28 mouse cellular contexts compared by ENCODE assay signal in genomic region chr1:170060214-170060613, GRCm38 (mm10). TPM values are rescaled to one million over a fixed set of nuclear protein-coding genes. Genes with fewer than 3 reads are reported as not detected.
DNase-seq lines count a peak whose midpoint lies in the region; ATAC-seq lines count a peak whose summit lies in the region.
"Had no signal": no experiment of that assay in that cellular context is flagged by ENCODE, and none has a peak within 500 bp of the region (broad histone marks: within the 10 kb centered on the region; RNA-seq: fewer than 3 reads in every experiment).

No protein-coding gene starts in this region.

- peaks cover 11% of the 10 kb centered on the region for H3K4me1 ChIP-seq in liver, embryonic 15.5 days (replicated peaks)
- H3K4me1 ChIP-seq: megakaryocyte, embryonic 14.5 days had no signal

- H3K27ac ChIP-seq in liver, embryonic 15.5 days (replicated peaks) = no peak overlapping the region
- H3K27ac ChIP-seq: embryonic facial prominence, embryonic 10.5 days; embryonic facial prominence, embryonic 15.5 days; heart, adult 2 months; hindbrain, postnatal 0 days; midbrain, embryonic 13.5 days had no signal

- DNase-seq in heart, adult 11 months = peak; percentile 69
- no peak for DNase-seq in heart, postnatal 10 days
- peak; percentile 13 for DNase-seq in liver
- DNase-seq in lung, postnatal 25 days (ENCODE audit: low spot score) = no peak
- no peak for DNase-seq in kidney, adult 9 months
- DNase-seq: adrenal gland, postnatal 14 days; cerebellum, adult 18-20 months; cerebellum, postnatal 10 days; gastrocnemius, postnatal 36 days; heart, adult 2 months; kidney, postnatal 14 days; lung, embryonic 14.5 days; lung, postnatal 14 days; thymus, adult 2 months; thymus, postnatal 36 days had no signal

- no peak overlapping the region for H3K4me3 ChIP-seq in liver, embryonic 15.5 days (replicated peaks)
- H3K4me3 ChIP-seq: embryonic facial prominence, embryonic 10.5 days; embryonic facial prominence, embryonic 15.5 days; heart, adult 2 months; heart, embryonic 12.5 days; megakaryocyte, embryonic 14.5 days; midbrain, embryonic 13.5 days had no signal

- intact Hi-C loops in heart, postnatal 10 days (cut with DNase I) = no loop called here

- no peaks in the 10 kb centered on the region for H3K36me3 ChIP-seq in liver, embryonic 15.5 days (replicated peaks)
- H3K36me3 ChIP-seq: embryonic facial prominence, embryonic 15.5 days; G1E; heart, embryonic 12.5 days; midbrain, embryonic 13.5 days had no signal

- ATAC-seq in liver, embryonic 15.5 days (ENCODE audit: insufficient read depth) = peak; percentile 57; the same call in 1 of the 2 replicates
- peak; percentile 90 for ATAC-seq in megakaryocyte-erythroid progenitor cell, adult 5-6 weeks (replicated peaks; ENCODE audit: low FRiP score, low TSS enrichment, poor library complexity, severe bottlenecking)
- ATAC-seq: hindbrain, postnatal 0 days; intestine, postnatal 0 days; midbrain, embryonic 13.5 days; Patski had no signal

- H3K4me2 ChIP-seq in liver, embryonic 15.5 days = no peak overlapping the region
- H3K4me2 ChIP-seq: embryonic facial prominence, embryonic 15.5 days; heart, embryonic 12.5 days; lung, embryonic 14.5 days; midbrain, embryonic 13.5 days had no signal

- no peaks in the 10 kb centered on the region for H3K27me3 ChIP-seq in liver, embryonic 15.5 days
- H3K27me3 ChIP-seq: embryonic facial prominence, embryonic 15.5 days; heart, embryonic 12.5 days; midbrain, embryonic 13.5 days; Patski had no signal

- H3K9me3 ChIP-seq in liver, embryonic 15.5 days (replicated peaks) = no peaks in the 10 kb centered on the region
- H3K9me3 ChIP-seq: embryonic facial prominence, embryonic 10.5 days; embryonic facial prominence, embryonic 15.5 days; G1E; megakaryocyte, embryonic 14.5 days; midbrain, embryonic 13.5 days had no signal

- WGBS in liver, embryonic 15.5 days (ENCODE audit: insufficient replicate concordance) = 25% methylated on average over 3 of the region's 3 CpGs

- H3K9ac ChIP-seq in liver, embryonic 15.5 days = no peak overlapping the region
- H3K9ac ChIP-seq: embryonic facial prominence, embryonic 15.5 days; heart, embryonic 12.5 days; lung, embryonic 14.5 days; midbrain, embryonic 13.5 days had no signal

RNA-seq across cellular contexts. Expression of gene Ddr2, which starts 50.3 kb away (rescaled TPM):
- 10 to 100 TPM; 27.8 to 30.5 TPM for total RNA-seq in heart, postnatal 10 days (2021)
- 1.1 and 1.2 TPM in 2 replicates for polyA plus RNA-seq in liver, embryonic 15.5 days (2015; fragmentation: Nextera tagmentation; extraction: Ambion mirVana)
- total RNA-seq in megakaryocyte-erythroid progenitor cell, adult 5-6 weeks (2014; fragmentation: Nextera tagmentation) = not detected in 2 replicates
- not detected in 2 replicates for total RNA-seq in megakaryocyte-erythroid progenitor cell, adult 5-6 weeks (2017)
- total RNA-seq: hematopoietic stem cell, adult 5-6 weeks; monocyte, adult 5-6 weeks had no signal
- polyA plus RNA-seq: G1E had no signal

Comparison
In these comparisons a context has a peak if more than half of its experiments do, and no peak if none do; other contexts are left out.
1. DNase-seq: peak in heart, adult 11 months (single experiment) and liver (single experiment); none in heart, postnatal 10 days (0 of 2), lung, postnatal 25 days (single experiment) and kidney, adult 9 months (single experiment).
2. RNA of gene Ddr2, which starts 50.3 kb away (total RNA-seq): 27.8 to 30.5 TPM in heart, postnatal 10 days; not detected in megakaryocyte-erythroid progenitor cell, adult 5-6 weeks; every median in the first group is over 10 times any median in the second.